Mouse (Mus musculus): Measurements from ENCODE around the gene Prune2.

Prune2 gene

GRCm38 (mm10) chr19:17006220-17006907 lies 50.4 kb downstream of the Prune2 start:
- DNase-seq (ENCODE audit: low spot score) = no peak

GRCm38 (mm10) chr19:17011261-17011995 lies 55.5 kb downstream of the Prune2 start:
- no peak for DNase-seq (ENCODE audit: low spot score)

- DNase-seq (ENCODE audit: low spot score) = no peak
Measured at GRCm38 (mm10) chr19:17013085-17013484, 57.2 kb downstream of the Prune2 start.

GRCm38 (mm10) chr19:17014337-17015124 lies 58.6 kb downstream of the Prune2 start:
- DNase-seq (ENCODE audit: low spot score) = no peak

GRCm38 (mm10) chr19:17024748-17025147 lies 68.8 kb downstream of the Prune2 start:
- DNase-seq (ENCODE audit: low spot score) = no peak

GRCm38 (mm10) chr19:17030276-17030675 lies 74.4 kb downstream of the Prune2 start:
- DNase-seq (ENCODE audit: low spot score) = peak; percentile 37

GRCm38 (mm10) chr19:17032314-17032713 lies 76.4 kb downstream of the Prune2 start:
- DNase-seq (ENCODE audit: low spot score) = no peak

GRCm38 (mm10) chr19:17046961-17047360 lies 91.0 kb downstream of the Prune2 start:
- DNase-seq (ENCODE audit: low spot score) = no peak

GRCm38 (mm10) chr19:17055892-17056291 lies 100.0 kb downstream of the Prune2 start:
- no peak for DNase-seq (ENCODE audit: low spot score)

GRCm38 (mm10) chr19:17060106-17060505 lies 104.2 kb downstream of the Prune2 start:
- no peak for DNase-seq (ENCODE audit: low spot score)

GRCm38 (mm10) chr19:17064421-17064820 lies 108.5 kb downstream of the Prune2 start:
- no peak for DNase-seq (ENCODE audit: low spot score)

- no peak for DNase-seq (ENCODE audit: low spot score)
Measured at GRCm38 (mm10) chr19:17069067-17069466, 113.1 kb downstream of the Prune2 start.

GRCm38 (mm10) chr19:17071205-17071604 lies 115.3 kb downstream of the Prune2 start:
- no peak for DNase-seq (ENCODE audit: low spot score)

GRCm38 (mm10) chr19:17072245-17072644 lies 116.3 kb downstream of the Prune2 start:
- no peak for DNase-seq (ENCODE audit: low spot score)

- no peak for DNase-seq (ENCODE audit: low spot score)
Measured at GRCm38 (mm10) chr19:17078643-17079316, 122.9 kb downstream of the Prune2 start.

- DNase-seq (ENCODE audit: low spot score) = no peak
Measured at GRCm38 (mm10) chr19:17081382-17081781, 125.5 kb downstream of the Prune2 start.

- no peak for DNase-seq (ENCODE audit: low spot score)
Measured at GRCm38 (mm10) chr19:17094067-17094466, 138.1 kb downstream of the Prune2 start.

GRCm38 (mm10) chr19:17096338-17096737 lies 140.4 kb downstream of the Prune2 start:
- no peak for DNase-seq (ENCODE audit: low spot score)

GRCm38 (mm10) chr19:17097210-17097609 lies 141.3 kb downstream of the Prune2 start:
- no peak for DNase-seq (ENCODE audit: low spot score)

GRCm38 (mm10) chr19:17108782-17109181 lies 152.9 kb downstream of the Prune2 start:
- DNase-seq (ENCODE audit: low spot score) = no peak

GRCm38 (mm10) chr19:17124034-17124735 lies 168.3 kb downstream of the Prune2 start:
- DNase-seq (ENCODE audit: low spot score) = no peak

GRCm38 (mm10) chr19:17125380-17125779 lies 169.5 kb downstream of the Prune2 start:
- no peak for DNase-seq (ENCODE audit: low spot score)

Data from ovary, postnatal 10 days (tissue).